Mouse (Mus musculus) left cerebral cortex, adult 11 months (tissue): ENCODE results near the gene Insl3.
"Not testable (repeated sequence)": the region's sequence is repeated elsewhere in the genome, so short reads cannot be mapped to it uniquely, and the experiment has no call there.

Source experiments
- DNase-seq: peaks from one replicate; pipeline ENCODE4 v3.0.0; 2022; ENCODE audit warnings: low spot score

The Insl3 gene

GRCm38 (mm10) chr8:71676803-71677202, 12.2 kb upstream of the Insl3 start:
- DNase-seq = no peak

DNA sequence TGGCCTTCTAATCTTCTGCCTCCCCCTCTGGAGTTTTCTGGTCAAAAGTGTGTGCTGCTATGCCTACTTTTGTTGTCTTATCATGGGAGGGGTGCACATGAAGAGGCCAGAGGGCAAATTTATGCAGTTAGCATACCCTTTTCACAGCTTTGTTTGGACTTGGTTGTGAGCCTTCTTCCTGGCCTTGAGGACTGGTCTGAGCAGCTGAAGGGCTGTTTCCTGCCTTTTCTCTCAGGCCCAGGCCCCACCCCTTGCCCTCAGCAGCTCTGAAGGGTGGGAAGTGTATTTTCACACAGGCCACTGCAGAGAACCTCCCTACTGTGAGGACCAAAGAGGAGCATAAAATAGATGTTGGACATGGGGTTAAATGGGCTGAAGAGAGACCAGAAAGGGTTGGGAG, 11.5 kb upstream of the Insl3 start:
- DNase-seq = no peak

- no peak for DNase-seq
Measured at GRCm38 (mm10) chr8:71678216-71678615, 10.8 kb upstream of the Insl3 start.

DNA sequence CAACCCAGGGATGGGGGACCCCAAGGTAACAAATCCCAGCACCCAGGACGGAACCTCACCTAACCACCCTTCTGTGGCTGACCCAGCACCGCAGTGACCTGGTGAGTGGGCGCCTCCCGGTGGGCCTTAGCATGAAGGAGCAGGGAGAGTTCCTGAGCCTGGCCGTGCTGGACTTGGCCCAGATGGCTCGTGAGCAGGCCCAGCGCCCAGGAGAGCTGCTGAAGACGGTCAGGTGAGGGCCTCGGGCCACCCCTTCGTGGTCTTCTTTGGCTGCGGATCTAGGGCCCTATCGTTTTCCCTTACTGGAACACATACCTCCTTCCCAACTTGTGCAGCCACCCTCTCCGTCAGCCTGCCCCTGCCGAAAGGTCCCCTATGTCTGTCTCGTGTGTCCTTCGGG, 9.9 kb upstream of the Insl3 start:
- no peak for DNase-seq

DNA sequence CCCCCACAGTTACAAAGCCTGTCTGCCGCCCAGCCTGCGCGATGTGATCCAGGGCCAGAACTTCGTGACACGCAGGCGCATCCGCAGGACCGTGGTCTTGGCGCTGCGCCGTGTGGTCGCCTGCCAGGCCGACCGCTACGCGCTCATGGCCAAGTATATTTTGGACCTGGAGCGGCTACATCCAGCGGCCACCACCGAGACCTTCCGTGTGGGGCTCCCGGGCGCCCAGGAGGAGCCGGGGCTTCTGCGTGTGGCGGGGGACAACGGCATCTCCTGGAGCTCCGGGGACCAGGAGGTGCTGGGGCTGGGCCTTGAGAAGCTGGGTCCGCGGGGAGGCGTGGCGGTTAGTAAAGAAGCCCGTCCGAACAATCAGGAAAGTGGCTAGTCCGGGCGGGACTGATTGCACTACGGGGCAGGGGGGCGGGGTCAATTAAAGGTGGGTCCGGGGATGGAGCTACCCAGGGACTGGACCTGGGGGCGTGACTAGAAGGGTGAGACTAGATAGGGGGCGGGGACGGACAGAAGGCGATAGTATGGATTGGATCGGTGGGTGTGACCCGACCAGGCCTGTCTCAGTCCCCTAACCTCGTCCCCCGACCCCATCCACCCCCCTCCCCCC, 9.4 kb upstream of the Insl3 start:
- DNase-seq = no peak

- no peak for DNase-seq
Measured at GRCm38 (mm10) chr8:71680471-71680870, 8.5 kb upstream of the Insl3 start.

DNA sequence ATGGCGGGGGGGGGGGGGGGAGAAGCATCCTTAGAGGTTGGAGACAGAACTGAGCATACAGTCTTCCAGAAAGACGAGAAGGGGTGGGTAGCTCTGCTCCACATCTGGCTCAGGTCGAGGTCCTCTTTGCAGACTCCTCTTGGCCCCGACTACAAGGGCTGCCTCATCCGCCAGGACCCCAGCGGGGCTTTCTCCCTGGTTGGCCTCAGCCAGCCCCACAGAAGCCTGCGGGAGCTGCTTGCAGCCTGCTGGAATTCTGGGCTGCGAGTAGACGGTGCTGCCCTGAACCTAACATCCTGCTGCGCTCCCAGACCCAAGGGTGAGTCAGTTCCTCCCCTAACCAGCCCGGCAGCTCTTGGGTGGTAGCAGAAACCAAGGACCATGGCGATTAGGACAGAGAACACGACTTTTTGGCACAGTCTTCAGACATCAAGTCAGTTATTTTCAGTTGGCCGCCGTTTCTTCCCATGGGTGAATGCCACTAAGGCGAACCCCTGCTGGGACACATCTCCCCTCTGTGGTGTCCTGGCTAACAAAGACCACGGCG, 7.6 kb upstream of the Insl3 start:
- DNase-seq = no peak

DNA sequence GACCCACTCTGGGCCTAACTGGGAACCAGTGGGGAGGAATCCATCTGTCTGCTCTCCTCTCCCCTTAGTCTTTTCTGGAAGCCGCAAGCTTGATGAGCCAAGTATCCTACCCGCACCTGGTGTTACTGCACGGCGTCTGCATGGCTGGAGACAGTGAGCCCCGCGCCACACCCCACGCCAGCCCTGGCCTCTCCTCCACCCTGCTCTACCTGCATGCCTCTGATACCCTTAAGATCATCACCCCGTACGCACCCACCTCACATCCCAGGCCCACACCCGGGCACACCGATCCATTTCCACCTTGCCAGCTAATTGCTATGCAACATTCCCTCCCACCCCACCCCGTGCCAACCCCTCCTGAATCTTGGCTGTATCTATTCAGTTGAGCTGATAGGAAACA, 6.2 kb upstream of the Insl3 start:
- DNase-seq = no peak

GRCm38 (mm10) chr8:71684701-71685100, 4.3 kb upstream of the Insl3 start:
- no peak for DNase-seq

DNA sequence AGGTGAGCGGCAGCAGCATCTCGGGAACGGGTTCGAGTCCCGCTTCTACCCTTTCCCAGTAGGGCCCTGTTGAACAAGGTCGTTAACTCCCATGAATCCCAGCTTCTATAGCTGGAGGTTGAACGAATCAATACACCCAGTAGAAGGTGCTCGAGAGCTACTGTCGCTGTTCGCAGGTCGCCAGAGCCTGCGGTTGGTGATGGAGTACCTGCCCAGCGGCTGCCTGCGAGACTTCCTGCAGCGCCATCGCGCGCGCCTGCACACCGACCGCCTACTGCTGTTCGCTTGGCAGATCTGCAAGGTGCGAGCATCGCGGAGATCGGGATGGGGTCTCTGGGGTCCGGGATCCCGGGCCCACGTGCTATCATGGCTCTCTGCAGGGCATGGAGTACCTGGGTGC, 3.4 kb upstream of the Insl3 start:
- no peak for DNase-seq

GRCm38 (mm10) chr8:71686143-71686734, 2.8 kb upstream of the Insl3 start:
- no peak for DNase-seq

DNA sequence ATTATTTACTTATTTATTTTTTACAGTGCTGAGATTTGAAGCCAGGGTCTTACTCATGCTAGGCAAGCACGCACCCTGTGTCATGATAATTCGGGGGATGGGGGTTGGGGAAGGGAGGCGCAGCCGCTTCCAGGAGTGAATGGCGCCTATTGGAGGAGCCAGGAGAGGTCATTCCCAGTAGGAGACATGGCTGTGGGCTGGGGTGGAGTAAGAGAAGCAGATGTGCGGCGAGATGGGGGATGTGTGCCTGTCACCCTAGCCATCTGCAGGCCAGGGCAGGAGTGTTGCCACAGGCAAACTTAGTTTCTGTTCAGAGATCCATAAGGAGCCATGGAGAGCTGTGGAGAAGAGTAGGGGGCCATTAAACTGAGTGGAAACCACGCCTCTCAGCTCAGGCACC, 1.4 kb upstream of the Insl3 start:
- no peak for DNase-seq

- DNase-seq = no peak
Measured at GRCm38 (mm10) chr8:71692509-71692908, 3.5 kb downstream of the Insl3 start.

- DNase-seq = no peak
Measured at GRCm38 (mm10) chr8:71693166-71694041, 4.4 kb downstream of the Insl3 start.

DNA sequence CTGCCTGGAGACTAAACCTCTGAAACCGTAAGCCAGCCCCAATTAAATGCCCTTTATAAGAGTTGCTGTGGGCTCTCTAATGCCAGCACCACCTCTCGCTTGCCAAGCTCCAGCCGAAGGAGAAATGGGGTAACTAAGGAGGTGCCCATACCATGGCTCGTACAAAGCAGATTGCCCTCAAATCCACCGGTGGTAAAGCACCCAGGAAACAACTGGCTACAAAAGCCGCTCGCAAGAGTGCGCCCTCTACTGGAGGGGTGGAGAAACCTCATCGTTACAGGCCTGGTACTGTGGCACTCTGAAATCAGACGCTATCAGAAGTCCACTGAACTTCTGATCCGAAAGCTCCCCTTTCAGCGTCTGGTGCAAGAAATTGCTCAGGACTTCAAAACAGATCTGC, 6.4 kb downstream of the Insl3 start:
- not testable (repeated sequence) for DNase-seq

DNA sequence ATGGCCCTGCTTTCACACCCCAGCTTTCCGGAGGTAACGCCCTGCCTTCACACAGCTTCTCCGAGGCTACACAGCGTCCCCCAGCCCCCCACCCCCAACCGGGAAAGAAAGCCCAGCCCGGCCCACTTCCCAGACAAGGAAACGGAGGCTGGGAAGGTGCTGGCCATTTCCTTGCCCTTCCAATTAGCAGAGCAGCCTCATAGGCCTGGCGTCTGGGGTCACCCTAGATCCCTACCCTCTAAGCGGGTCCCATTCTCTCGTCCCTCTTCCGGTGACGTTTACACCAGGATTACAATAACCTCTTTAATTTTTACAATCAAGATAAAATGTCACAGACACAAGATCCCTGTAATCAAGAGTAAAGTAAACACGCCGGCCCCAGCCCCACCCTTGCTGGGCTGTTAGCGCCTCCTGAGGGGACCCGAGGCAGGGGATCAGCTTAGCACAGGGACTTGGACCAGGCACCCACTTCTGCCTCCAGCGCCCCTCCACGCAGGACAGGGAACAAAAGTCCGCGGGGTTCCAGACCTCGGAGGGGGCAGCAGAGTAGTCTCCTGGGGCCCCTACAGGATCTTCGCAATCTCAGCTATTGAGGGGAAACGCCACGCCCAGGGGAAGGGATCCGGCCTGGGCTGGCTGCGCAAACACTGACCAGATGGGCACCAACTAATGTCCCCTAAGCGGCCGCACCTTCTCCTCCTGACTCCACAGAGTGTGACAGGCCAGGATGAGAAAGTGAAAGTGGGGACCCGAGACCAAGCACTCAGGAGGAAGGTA, 11.7 kb downstream of the Insl3 start:
- DNase-seq = no peak

GRCm38 (mm10) chr8:71701414-71702086, 12.5 kb downstream of the Insl3 start, which contains the start of gene B3gnt3:
TSS of gene B3gnt3 (minus strand) at chr8:71701789.
- DNase-seq = no peak

DNA sequence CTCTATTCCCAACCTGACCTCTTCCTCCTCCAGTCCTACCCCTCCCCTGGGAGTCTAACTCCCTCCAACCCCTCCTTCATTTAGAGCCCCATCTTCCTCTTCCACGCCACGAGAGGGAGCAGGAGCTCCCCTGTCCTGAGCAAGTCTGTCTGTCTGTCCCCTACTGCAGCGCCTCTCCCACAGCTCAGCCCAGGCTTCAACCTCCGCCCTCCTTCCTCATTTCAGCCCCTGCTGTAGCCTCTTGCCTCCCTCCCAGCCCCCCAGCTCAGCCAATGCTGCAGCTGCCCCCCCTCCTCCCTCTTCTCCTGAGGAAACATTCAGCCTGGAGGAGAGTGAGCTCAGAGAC, 13.0 kb downstream of the Insl3 start:
- no peak for DNase-seq

- DNase-seq = no peak
Measured at GRCm38 (mm10) chr8:71702923-71703322, 13.9 kb downstream of the Insl3 start.

DNA sequence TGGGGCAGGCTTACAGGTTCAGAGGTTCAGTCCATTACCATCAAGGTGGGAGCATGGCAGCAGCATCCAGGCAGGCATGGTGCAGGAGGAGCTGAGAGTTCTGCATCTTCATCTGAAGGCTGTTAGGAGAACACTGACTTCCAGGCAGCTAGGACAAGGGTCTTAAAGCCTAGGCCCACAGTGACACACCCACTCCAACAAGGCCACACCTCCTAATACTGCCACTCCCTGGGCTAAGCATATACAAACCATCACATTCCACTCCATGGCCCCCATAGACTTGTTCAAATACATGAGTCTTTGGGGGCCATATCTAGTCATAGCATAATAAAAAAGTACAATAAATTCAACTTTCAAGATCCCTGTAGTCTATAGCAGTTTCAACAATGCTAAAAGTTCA, 14.4 kb downstream of the Insl3 start:
- not testable (repeated sequence) for DNase-seq

DNA sequence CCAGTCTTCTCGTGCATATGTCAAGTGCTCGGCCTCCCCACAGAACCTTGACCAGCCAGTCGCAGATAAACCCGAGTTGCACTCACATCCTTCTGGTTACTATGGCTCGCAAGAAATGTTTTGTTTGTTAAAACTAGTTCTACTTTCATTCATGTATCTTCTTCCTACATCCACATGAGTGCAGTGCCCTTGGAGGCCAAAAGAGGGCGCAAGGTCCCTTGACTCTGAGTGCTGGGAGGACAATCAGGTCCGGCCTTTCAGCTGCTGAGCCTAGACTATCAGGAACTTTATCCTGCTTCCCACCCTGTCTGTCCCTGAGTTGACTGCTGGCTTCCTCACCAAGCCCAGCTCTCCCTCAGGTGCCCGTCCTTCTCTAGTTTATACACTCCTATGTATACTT, 18.9 kb downstream of the Insl3 start:
- no peak for DNase-seq
